Mouse (Mus musculus) hindbrain, embryonic 14.5 days (tissue): ENCODE measurements at regions not wholly inside any gene's neighbourhood (a gene's known extent, or its start where the extent isn't known, plus 50 kb on each side); places are given as distances from the start of the nearest gene placed in this dataset.

Source experiments
- ATAC-seq: fragments of 200-750 bp; cut with Nextera tagmentation; 2 replicates; pipeline ENCODE4 v1.8.0; 2017; ENCODE audit warnings: moderate number of reproducible peaks, mild to moderate bottlenecking, moderate TSS enrichment, moderate library complexity; ENCODE audit not compliant: low FRiP score
- DNase-seq: peaks from one replicate; pipeline ENCODE4 v3.0.0-alpha.2; 2015; ENCODE audit warnings: low spot score
- H3K27ac ChIP-seq: fragments of 300-500 bp; sonication (generic); 2 replicates; pipeline ENCODE4 v1.5.1; 2014; ENCODE audit warnings: mild to moderate bottlenecking, moderate library complexity
- H3K27me3 ChIP-seq: fragments of 300-500 bp; sonication (generic); 2 replicates; pipeline ENCODE4 v1.6.1; 2014; ENCODE audit warnings: mild to moderate bottlenecking, low read length, mixed read lengths; ENCODE audit not compliant: control insufficient read depth, insufficient read depth
- H3K36me3 ChIP-seq: fragments of 300-500 bp; sonication (generic); replicated peaks from 2 replicates; pipeline ENCODE4 v1.6.1; 2014; ENCODE audit not compliant: control insufficient read depth, insufficient read depth
- H3K4me1 ChIP-seq: fragments of 300-500 bp; sonication (generic); replicated peaks from 2 replicates; pipeline ENCODE4 v1.6.1; 2014; ENCODE audit warnings: antibody characterized with exemption, low read length, mixed read lengths; ENCODE audit not compliant: control insufficient read depth, insufficient read depth
- H3K4me2 ChIP-seq: fragments of 300-500 bp; sonication (generic); replicated peaks from 2 replicates; pipeline ENCODE4 v1.6.1; 2014; ENCODE audit warnings: mild to moderate bottlenecking, moderate library complexity
- H3K4me3 ChIP-seq: fragments of 300-500 bp; sonication (generic); replicated peaks from 2 replicates; pipeline ENCODE4 v1.5.1; 2014; ENCODE audit warnings: mild to moderate bottlenecking, low read length
- H3K9ac ChIP-seq: fragments of 300-500 bp; sonication (generic); 2 replicates; pipeline ENCODE4 v1.6.1; 2014
- H3K9me3 ChIP-seq: fragments of 300-500 bp; sonication (generic); 2 replicates; pipeline ENCODE4 v1.6.1; 2016; ENCODE audit warnings: low read length; ENCODE audit not compliant: control insufficient read depth
- WGBS: fragments of 180-500 bp; shearing (Covaris S2); extraction: QIAGEN DNeasy Blood & Tissue Kit; methylation state at CpG from one replicate; pipeline ENCODE4 v1.1.7; 2014; 5-methylcytosine and 5-hydroxymethylcytosine counted together

DNA sequence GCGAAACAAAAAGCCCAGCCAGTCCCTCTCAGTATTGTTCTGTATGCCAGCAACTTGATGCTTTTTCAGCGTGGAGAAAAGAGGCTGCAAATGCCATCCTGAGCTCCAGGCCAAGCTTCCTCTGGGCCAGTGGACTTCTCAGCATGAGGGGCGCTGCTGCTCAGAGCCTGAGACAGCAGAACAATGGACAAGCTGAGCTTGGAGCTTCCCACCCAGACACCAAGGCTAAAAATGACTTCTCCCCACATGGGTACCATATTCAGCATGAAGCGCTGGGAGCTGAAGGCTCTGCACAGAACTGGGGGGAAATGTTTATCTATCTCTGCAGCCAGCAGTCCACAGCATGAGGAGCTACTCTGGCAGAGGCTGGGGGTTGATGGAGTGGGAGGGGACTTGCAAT is 402.3 kb downstream of the Pdcd6ip start:
- Histone ChIP-seq H3K9ac (no peak overlapping the region), H3K9me3 (no peaks in the 10 kb centered on the region), H3K36me3 (no peaks in the 10 kb centered on the region), H3K4me2 (no peak overlapping the region), H3K4me1 (0 out of 2 replicates have a peak, but pooled peaks cover 7% of the 10 kb centered on the region), H3K4me3 (no peak overlapping the region), H3K27me3 (no peaks in the 10 kb centered on the region), H3K27ac (no peak overlapping the region)
- ATAC-seq (peak; percentile 48; the same call in 1 of the 2 replicates), DNase-seq (no peak)
- 30% methylated on average over 4 of the region's 4 CpGs for WGBS

DNA sequence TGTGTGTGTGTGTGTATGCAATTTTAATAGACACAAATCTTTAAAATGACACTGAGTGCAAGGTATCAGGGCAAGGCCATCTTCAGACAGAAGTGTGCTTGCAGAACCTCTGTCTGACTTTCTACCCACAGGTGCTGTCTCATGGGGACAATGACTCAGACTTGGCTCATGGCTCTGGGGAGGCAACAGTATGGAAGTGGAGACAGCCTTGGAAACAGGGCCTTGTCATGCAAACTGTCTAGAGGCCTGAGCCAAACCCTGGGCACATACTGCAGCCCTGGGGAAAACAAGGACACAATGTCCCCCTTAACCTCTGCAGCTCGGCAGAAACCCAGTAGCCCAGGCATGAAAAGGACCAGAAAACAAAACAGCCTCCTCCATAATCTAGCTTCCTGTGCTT is 405.6 kb downstream of the Pdcd6ip start:
- no peaks in the 10 kb centered on the region for H3K36me3 ChIP-seq
- H3K4me3 ChIP-seq, result no peak overlapping the region
- ATAC-seq (no peak), DNase-seq (no peak)
- no peaks in the 10 kb centered on the region for H3K27me3 ChIP-seq
- H3K9me3 ChIP-seq, result no peaks in the 10 kb centered on the region
- no peak overlapping the region for H3K9ac ChIP-seq
- H3K27ac ChIP-seq, result no peak overlapping the region
- H3K4me1 ChIP-seq, result peaks cover 15% of the 10 kb centered on the region; the same call in 1 of the 2 replicates
- no peak overlapping the region for H3K4me2 ChIP-seq
- WGBS, result 25% methylated on average over 1 of the region's 1 CpGs

DNA sequence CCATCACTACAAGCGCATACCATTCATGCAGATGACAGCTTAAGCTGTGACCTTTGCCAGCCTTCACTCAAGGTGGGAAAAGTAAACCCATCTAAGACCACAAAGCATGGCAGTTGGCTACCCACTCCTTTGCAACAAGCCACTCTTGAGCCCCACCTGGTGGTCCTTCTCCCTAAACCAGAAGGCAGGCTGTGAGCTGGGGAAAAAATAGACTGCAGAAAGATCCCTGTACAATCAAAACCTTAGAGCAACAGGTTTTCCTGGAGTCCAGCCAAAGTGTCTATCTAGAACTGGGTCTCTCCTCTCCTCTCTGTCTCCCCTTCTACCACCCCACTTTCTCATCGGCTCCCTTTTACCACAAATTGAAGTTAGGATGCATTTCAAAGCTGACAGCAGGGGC is 407.2 kb downstream of the Pdcd6ip start:
- H3K27ac ChIP-seq, result no peak overlapping the region
- no peak overlapping the region for H3K4me3 ChIP-seq
- H3K4me2 ChIP-seq, result no peak overlapping the region
- ATAC-seq, result no peak
- H3K4me1 ChIP-seq, result peaks cover 15% of the 10 kb centered on the region; the same call in 1 of the 2 replicates
- H3K36me3 ChIP-seq, result no peaks in the 10 kb centered on the region
- no peaks in the 10 kb centered on the region for H3K27me3 ChIP-seq
- DNase-seq, result peak; percentile 61
- no peaks in the 10 kb centered on the region for H3K9me3 ChIP-seq
- 23% methylated on average over 2 of the region's 2 CpGs for WGBS
- no peak overlapping the region for H3K9ac ChIP-seq

DNA sequence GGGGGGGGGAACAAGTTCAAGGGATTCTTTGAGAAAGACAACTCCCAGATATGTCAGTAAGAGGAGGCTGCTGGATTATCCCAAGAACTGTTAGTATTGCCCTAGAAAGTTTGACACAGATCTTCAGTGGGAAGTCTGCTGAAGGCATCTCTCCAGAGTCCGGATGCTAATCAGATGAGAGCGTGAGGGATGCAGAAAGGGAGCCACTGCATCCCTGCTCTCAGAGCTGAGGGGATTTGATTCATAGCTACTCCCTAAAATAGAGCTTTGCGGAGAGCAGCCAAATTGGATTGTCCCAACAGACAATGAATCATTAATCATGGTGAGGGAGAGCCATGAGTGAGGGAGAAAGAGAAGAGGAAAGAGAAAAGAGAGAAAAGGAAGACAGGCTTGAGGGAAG is 408.2 kb downstream of the Pdcd6ip start:
- Histone ChIP-seq H3K4me3 (no peak overlapping the region), H3K4me2 (no peak overlapping the region), H3K36me3 (no peaks in the 10 kb centered on the region), H3K9ac (no peak overlapping the region), H3K4me1 (peaks cover 15% of the 10 kb centered on the region; the same call in 1 of the 2 replicates), H3K27ac (no peak overlapping the region), H3K27me3 (no peaks in the 10 kb centered on the region), H3K9me3 (no peaks in the 10 kb centered on the region)
- DNase-seq, result no peak
- ATAC-seq, result no peak
- 17% methylated on average over 3 of the region's 3 CpGs for WGBS

DNA sequence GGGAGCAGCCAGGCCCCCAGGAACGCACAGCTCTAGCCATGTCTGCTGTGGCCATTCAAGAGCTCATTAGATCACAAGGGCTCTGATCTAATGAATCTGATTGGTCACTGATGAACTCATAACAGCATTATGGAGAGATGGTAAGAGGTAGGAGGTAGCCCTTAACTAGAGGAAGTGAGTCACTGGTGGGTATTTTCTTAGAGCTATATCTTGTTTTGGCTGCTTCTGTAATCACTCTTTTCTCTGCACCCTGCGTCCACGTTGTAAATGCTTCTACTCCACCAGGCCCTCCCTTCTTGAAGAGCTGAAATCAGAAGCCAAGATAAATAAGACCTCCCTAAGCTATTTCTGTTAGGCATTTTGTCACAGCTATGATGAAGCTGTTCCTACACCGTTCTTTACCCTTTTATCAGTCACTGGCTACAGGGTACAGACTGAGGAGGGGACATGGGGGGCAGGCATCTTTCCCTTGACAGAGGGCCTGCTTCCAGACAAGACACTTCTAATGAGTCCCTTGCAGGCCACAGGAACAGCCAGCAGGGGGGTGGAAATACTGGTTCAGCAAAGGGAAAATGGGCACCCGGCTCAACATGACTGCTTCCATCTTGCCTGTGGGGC is 412.1 kb downstream of the Pdcd6ip start:
- no peak overlapping the region for H3K9ac ChIP-seq
- ATAC-seq (no peak), DNase-seq (no peak)
- no peaks in the 10 kb centered on the region for H3K36me3 ChIP-seq
- H3K27me3 ChIP-seq, result no peaks in the 10 kb centered on the region
- H3K27ac ChIP-seq, result no peak overlapping the region
- H3K4me1 ChIP-seq, result peaks cover 7% of the 10 kb centered on the region; the same call in 1 of the 2 replicates
- no peaks in the 10 kb centered on the region for H3K9me3 ChIP-seq
- 76% methylated on average over 5 of the region's 5 CpGs for WGBS
- no peak overlapping the region for H3K4me3 ChIP-seq
- no peak overlapping the region for H3K4me2 ChIP-seq

DNA sequence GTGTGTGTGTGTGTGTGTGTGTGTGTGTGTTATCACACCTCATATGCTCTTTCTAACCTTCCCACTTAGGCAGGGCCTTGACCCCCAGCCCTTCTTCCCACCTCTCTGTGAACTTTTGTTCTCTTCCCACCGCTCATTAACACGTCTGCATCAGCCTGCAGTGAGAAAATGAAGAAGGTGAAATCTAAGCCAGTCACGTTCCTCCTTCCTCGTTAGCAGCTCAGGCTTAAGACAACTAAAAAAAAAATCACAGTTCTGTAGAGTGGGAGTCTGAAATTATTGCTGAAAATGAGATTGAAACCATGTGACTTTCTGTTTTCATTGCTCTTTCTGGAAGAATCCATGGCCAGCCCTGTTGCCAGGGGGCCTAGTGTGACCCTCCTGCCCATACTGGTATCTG is 420.7 kb downstream of the Pdcd6ip start:
- no peak for DNase-seq
- H3K27me3 ChIP-seq, result no peaks in the 10 kb centered on the region
- no peak overlapping the region for H3K4me2 ChIP-seq
- WGBS, result 76% methylated on average over 4 of the region's 4 CpGs
- no peaks in the 10 kb centered on the region for H3K9me3 ChIP-seq
- no peak overlapping the region for H3K27ac ChIP-seq
- no peak for ATAC-seq
- H3K4me1 ChIP-seq, result no peaks in the 10 kb centered on the region
- no peak overlapping the region for H3K9ac ChIP-seq
- no peak overlapping the region for H3K4me3 ChIP-seq
- no peaks in the 10 kb centered on the region for H3K36me3 ChIP-seq

DNA sequence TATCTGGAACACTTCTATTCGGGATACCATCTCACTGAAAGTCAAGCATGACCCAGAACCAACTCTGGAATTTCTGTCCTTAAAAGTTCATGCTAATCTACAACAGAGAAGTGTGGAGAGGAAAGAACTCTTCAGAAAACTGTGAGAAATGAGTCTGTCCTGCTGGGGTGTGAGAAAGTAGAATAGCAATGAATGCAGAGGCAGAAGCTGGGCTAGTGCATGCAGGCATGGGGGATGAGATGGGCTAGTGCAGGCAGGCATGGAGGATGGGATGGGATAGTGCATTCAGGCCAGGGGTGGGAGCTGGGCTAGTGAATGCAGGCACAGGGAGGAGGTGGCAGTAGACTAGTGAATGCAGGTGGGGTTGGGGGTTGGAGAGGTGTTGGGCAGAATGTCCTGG is 424.8 kb downstream of the Pdcd6ip start:
- WGBS, result 65% methylated on average over 1 of the region's 1 CpGs
- H3K9me3 ChIP-seq, result no peaks in the 10 kb centered on the region

DNA sequence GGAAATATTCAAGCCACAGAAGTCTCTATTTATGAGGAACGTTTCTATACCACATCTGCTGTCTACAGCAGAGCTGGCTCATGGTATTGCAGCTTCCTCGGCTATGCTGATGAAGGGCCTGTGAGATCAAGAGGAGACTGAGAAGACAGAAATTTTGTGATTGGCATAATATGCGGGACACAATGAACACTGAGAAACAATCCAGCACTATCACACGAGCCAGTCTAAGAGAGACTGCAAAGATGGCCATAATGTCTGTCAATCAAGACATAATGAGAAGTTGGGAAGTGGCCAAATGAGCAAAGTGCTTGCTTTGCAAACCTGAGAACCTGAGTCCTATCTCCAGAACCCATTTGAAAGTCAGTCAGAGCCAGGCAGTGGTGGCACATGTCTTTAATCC is 437.5 kb downstream of the Pdcd6ip start:
- Histone ChIP-seq H3K27ac (no peak overlapping the region), H3K27me3 (no peaks in the 10 kb centered on the region), H3K4me1 (0 out of 2 replicates have a peak, but pooled peaks cover 6% of the 10 kb centered on the region), H3K9me3 (no peaks in the 10 kb centered on the region), H3K4me3 (no peak overlapping the region), H3K36me3 (no peaks in the 10 kb centered on the region), H3K9ac (no peak overlapping the region), H3K4me2 (no peak overlapping the region)
- WGBS, result 48% methylated on average over 4 of the region's 4 CpGs
- DNase-seq (no peak), ATAC-seq (no peak)

More for the DNA sequence above, 424.8 kb downstream of the Pdcd6ip start:
- no peak overlapping the region for H3K4me2 ChIP-seq
- H3K27ac ChIP-seq, result no peak overlapping the region
- ATAC-seq (no peak), DNase-seq (no peak)
- H3K4me1 ChIP-seq, result no peaks in the 10 kb centered on the region
- H3K36me3 ChIP-seq, result no peaks in the 10 kb centered on the region
- no peaks in the 10 kb centered on the region for H3K27me3 ChIP-seq
- H3K9ac ChIP-seq, result no peak overlapping the region
- no peak overlapping the region for H3K4me3 ChIP-seq

DNA sequence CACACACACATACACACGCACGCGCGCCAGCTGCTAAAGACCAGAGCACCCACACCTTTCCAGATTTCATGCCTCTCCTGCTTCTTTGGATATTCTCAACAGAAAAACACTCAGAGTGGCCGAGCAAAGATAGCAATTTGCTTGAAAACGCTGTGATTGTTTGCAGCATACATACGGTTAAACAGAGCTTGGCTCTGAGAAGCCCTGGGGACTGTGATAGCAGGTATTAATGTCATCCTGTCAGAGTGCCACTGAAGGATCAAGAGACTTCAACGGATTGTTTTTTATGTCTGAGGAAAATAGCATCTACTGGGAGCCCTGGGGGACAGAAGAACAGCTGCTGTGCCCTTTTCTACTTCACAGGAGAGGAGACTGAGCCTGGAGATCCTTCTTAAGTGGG is 440.4 kb downstream of the Pdcd6ip start:
- Histone ChIP-seq H3K4me1 (0 out of 2 replicates have a peak, but pooled peaks cover 6% of the 10 kb centered on the region), H3K4me3 (no peak overlapping the region), H3K27me3 (no peaks in the 10 kb centered on the region), H3K36me3 (no peaks in the 10 kb centered on the region), H3K9ac (no peak overlapping the region), H3K27ac (no peak overlapping the region), H3K9me3 (no peaks in the 10 kb centered on the region), H3K4me2 (no peak overlapping the region)
- 75% methylated on average over 8 of the region's 8 CpGs for WGBS
- ATAC-seq (no peak), DNase-seq (peak; percentile 39)

DNA sequence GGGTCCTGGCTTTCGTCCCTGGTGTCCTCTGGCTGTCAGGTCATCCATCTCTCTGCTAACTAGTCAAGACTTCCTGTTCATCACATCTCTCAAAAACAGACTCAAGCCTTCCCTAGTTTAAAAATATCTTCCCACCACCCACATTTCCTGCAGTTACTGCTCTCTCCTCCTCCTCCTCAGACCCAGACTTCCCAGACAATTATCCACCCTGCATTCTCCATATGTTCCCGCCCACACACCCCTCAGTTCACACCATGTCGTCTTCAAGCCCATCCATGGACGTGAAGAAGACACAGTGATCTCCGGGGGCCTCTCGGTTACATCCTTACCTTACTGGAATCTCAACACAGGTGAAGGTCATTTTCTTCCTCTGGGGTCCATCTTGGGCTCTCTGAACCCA is 444.4 kb downstream of the Pdcd6ip start:
- no peak overlapping the region for H3K4me3 ChIP-seq
- 87% methylated on average over 6 of the region's 6 CpGs for WGBS

More for the DNA sequence above, 444.4 kb downstream of the Pdcd6ip start:
- Histone ChIP-seq H3K4me1 (0 out of 2 replicates have a peak, but pooled peaks cover 6% of the 10 kb centered on the region), H3K9me3 (no peaks in the 10 kb centered on the region; the same call in 1 of the 2 replicates), H3K27ac (no peak overlapping the region), H3K36me3 (no peaks in the 10 kb centered on the region), H3K27me3 (no peaks in the 10 kb centered on the region), H3K9ac (no peak overlapping the region), H3K4me2 (no peak overlapping the region)
- DNase-seq (no peak), ATAC-seq (no peak)
